Mouse (Mus musculus) erythroid progenitor cell, adult 5-6 weeks (primary cell): Measurements from ENCODE around the gene Crtc2. TPM values are rescaled to one million over a fixed set of nuclear protein-coding genes. Genes with fewer than 3 reads are reported as not detected.
"Not testable (repeated sequence)": the region's sequence is repeated elsewhere in the genome, so short reads cannot be mapped to it uniquely, and the experiment has no call there.

Source experiments
- ATAC-seq: replicated peaks from 2 replicates; pipeline ENCODE4 v1.8.0; 2016; ENCODE audit warnings: moderate number of reproducible peaks, mild to moderate bottlenecking, moderate TSS enrichment, inconsistent platforms; ENCODE audit not compliant: poor library complexity, low FRiP score, severe bottlenecking
- total RNA-seq, 2 experiments: library from RNA; stranded (forward) in 1 of 2; stranded (reverse) in 1 of 2; fragments of 150-400 nt in 1 of 2; fragments of 186-747, 209-891 nt in 1 of 2; gene quantifications; 2 replicates each; pipeline versions ENCODE4 v1.2.3 to v1.2.4; 2015 to 2017; ENCODE audit warnings: low replicate concordance in 2 of 2

Gene Crtc2
- total RNA-seq, 2 experiments from 2014 or later = 14.3 to 16.5 TPM

DNA sequence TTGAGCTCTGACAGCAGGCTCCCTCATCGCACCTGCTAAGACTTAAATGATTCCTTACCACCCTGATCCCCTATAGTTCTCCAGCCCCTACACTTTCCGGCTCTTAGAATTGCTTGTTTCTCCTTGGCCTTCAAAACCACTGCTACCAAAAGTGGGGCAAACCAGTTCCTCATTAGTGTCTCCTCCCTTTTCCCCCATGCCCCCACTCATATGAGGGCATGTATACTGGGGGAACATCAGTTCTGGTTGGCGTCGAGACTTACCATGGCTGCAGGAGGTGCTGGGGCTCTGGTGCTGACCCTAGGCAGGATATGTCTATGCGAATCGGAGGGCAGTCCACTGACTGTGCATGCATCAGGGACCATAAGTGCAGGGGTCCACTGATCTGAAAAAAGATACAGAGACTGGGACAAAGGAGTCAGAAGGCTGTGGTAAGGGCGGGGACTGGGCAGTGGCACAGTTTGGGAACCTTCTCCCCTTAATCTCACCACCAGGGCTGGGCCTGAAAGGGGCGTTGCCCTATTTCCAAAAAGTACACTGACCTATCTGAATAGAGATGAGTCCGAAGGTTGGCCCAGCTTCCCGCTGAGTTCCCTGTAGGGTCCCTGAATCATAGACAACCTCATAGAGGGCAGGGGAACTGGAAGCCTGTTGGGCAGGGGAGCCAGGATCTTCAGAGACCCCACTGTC is 12.1 kb upstream of the Crtc2 start:
- ATAC-seq = peak; percentile 55; the same call in 1 of the 2 replicates

DNA sequence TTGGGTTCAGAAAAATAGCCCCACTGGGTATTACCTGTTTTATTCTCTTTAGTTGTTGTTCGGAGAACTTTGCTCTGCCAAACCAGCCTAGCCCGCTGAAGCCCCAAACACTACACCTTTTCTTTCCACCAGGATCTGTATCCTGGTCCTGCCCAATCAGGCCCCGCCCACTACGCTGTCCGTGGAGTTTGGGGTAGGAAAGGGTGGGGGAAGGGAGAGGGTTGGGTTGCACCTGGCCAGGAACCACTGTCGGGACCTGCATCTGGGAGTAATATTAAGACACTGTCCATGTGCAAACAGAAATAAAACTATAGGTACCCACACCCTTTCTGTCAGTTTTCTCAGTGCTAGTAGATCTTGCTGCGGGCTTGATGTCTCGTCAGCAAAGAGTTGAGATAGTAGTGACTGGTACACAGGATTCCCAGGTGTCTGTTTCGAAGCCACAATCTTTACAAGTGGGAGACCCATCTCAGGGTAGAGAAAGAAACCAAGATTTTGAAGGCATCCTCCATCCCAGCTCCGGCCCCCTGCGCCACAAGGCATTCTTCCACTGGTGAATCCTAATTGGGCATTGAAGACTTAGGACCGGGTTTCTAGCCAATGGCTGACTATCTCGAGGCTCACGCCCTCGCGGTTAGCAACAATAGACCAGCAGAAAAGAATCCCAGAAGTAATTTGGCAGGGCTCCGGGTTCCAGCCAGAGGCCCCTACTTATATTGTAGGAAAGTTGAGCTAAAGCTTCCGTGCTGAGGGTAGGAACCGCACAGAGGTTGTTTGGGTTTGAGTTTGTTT is 10.8 kb upstream of the Crtc2 start, which contains the start of gene Creb3l4:
TSS of gene Creb3l4 (minus strand) at position 529 of the 792 bp plus-strand sequence.
- no peak for ATAC-seq

DNA sequence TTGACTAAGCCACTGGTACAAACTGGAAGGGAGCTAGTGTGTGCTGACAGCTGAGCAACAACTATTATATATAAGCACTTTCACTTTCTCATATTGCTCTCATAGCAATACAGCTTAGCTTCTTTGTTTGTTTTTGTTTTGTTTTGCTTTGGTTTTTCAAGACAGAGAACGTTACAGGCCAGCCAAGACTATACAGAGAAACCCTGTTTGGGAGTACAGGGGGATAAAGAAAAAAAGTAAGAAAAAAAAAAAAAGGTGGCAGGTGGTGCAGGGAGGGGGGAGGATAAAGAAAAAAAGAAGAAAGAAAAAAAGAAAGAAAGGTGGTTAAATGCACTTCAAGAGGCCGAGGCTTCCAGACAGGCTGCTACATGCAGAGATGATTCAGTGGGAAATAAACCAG is 8.6 kb upstream of the Crtc2 start:
- no peak for ATAC-seq

DNA sequence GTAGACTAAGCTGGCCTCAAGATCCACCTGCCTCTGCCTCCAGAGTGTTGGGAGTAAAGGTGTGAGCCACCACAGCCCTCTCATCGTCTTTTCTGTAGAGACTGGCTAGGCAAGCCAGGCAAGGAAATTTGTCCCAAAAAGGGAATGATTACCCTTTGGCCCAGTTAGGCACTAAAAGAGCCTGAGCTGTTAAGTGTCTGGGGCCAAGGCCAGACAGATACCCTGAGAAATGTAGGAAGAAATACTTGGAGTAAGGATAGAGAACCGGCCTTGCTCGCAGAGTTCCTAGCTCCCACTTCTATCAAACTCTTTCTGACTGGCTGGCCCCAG is 6.4 kb upstream of the Crtc2 start:
- ATAC-seq = peak; percentile 48

DNA sequence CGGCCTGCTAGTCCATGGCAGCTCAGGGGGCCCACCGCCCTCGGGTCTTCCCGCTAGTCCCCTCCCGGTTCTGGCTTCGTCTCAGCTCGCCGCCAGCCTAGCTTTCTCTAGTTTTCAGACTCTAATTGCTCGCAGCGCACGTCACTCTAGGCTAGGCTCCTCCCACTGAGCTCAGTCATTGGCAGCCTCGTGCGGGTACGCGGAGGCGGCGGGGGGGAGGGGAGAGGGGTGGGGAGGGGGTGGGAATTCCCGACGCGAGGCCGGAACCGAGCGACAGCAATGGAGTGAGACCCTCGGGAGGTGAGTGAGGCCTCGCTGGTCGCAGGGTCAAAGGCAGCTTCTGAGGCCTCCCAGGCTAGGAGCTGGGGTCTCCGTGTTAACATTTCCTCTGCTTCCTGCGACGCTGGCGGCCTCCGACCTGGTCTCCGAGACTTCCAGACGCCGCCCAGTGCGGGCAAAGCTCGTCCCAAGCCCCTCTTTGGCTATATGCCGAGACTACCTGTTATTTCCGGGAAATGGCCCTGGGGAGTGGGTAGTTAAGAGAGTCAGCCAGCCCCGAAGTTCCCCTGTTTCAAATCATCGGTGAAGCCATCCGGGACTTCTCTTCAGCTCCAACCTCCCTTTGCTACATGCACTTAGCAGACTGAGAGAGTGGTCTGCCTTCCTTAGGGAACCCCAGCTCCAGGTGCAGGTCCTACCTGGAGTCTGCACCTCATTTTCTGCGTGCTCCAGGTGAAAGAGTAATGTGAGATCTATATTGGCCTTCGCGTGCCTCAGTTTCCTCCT is 5.8 kb upstream of the Crtc2 start, which contains the start of gene Slc39a1:
TSS of gene Slc39a1 (plus strand) at position 213 of the 786 bp plus-strand sequence.
- ATAC-seq = peak; percentile 95

DNA sequence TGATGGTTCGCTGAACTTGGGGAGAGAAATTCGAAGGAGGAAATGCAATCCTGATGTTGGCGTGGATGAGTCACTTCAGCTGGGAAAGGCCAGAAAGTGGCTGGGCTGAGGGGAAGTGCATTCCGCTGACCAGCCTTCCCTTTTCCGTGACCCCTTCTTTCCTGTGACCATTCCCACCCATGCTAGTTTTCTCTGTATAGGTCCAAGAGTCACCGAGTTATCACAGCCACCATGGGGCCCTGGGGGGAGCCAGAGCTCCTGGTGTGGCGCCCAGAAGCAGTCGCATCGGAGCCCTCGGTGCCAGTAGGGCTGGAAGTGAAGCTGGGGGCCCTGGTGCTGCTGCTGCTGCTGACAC is 5.2 kb upstream of the Crtc2 start:
- no peak for ATAC-seq

DNA sequence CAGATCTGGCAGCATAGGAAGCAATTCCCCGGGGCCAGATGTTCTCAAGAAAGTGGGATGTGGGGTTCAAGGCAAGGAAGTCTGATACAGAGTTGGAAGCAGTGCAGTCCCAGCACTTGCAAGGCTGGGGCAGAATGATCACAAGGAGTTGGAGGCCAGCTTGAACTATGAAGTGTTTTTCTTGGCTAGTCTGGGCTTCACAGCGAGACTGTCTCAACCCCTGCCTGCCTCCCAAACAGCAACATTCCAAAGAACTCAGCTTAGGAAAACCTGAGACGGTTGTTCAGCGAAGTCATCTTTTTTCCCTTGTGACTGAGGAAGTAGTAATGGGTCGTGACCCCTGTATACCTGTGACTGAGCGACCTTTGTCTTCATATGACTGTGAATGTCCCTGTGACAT is 3.2 kb upstream of the Crtc2 start:
- no peak for ATAC-seq

DNA sequence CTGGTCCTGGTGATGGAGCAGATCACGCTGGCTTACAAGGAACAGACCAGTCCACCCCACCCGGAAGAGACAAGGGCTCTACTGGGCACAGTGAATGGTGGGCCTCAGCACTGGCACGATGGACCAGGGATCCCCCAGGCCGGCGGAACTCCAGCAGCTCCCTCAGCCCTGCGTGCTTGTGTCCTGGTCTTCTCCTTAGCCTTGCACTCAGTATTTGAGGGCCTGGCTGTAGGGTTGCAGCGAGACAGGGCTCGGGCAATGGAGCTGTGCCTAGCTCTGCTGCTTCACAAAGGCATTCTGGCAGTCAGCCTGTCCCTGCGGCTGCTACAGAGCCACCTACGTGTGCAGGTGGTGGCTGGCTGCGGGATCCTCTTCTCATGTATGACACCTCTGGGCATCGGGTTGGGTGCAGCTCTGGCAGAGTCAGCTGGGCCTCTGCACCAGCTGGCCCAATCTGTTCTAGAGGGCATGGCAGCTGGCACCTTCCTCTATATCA is 2.2 kb upstream of the Crtc2 start:
- ATAC-seq = not testable (repeated sequence)

DNA sequence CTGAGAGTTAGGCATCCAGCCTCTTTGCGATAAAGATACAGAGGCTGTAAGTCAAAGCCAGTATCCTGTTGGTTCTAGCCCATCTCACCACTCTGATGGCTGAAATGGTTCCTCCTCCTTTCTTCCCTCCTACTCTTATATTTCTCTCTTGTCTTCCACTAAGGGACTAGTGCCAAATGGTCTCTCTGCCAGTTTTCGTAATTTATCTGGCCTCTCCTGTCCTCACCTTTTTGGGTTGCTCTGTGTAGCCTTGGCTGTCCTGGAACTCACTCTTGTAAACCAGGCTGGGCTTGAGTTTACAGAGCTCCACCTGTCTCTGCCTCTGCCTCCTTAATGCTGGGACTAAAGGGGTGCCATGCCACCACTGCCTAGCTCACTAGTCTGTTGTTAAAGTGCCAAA is 1.3 kb upstream of the Crtc2 start:
- not testable (repeated sequence) for ATAC-seq

DNA sequence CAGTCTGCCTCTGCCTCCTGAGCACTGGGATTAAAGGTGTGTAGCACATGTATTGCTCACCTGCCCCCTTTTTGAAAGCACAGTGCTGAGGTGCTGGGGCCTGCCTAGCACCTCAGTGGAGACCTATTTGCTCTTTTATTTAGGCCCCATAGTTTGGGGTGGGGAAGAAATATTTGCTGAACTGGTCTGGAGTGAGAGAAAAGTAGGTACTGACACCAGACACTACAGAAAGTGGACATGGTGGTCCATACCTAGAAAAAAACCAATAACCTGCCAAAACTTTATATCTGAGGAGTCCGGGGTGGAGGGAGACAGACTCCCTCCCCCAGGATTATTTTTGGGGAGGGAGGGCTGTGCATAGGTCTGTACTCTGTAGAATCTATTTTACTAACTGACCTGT is 789 bp upstream of the Crtc2 start:
- not testable (repeated sequence) for ATAC-seq

DNA sequence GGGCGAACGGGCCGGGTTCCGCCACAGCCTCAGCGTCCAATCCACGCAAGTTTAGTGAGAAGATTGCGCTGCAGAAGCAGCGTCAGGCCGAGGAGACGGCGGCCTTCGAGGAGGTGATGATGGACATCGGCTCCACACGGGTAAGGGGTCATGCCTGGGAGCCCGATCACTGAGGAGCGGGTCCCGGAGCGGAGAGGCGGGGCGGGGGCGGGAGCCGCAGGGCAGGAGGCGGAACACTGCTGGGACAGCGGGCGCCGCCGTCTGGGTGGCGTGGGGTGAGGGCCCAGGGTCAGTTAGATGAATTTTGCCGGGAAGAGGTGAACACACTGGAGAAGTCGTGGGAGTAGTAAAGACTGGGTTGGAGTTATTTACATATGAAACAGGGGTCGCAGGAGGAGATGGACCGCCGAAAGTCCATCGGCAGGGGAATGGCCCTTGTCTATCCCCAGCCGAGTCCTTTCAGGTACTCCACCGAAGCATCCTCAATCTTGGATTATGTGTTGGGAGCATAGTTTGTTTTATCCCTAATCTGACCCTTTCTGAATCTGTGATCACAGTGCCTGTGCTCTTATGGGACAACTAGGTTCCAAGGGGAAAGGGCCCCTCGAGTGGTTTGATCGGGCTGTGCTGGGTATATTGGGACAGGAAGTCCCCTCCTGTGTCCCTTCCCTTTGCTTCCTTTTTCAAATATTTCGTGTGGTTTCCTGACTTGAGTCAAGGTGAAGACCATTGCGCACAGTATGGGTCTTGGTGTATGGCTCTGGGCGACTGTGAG is 643 bp downstream of the Crtc2 start:
- peak; percentile 60 for ATAC-seq

DNA sequence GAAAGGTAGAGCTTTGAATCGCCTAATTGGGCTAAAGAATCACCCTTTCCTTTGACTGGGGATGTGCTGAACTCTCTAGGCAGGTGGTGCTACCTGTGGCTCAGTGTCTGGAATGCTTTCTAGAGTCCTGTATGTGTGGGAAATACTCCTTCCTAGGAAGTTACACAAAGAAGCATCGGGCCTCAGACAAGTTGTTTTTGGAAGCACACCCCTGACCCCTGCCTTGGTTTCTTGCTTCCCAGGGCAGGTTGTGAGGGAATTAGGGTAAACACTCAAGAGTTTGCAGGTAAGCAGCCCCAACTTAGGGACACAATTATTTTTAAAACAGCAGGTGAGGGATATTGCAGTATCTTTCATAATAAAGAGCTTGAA is 1.2 kb downstream of the Crtc2 start:
- no peak for ATAC-seq

DNA sequence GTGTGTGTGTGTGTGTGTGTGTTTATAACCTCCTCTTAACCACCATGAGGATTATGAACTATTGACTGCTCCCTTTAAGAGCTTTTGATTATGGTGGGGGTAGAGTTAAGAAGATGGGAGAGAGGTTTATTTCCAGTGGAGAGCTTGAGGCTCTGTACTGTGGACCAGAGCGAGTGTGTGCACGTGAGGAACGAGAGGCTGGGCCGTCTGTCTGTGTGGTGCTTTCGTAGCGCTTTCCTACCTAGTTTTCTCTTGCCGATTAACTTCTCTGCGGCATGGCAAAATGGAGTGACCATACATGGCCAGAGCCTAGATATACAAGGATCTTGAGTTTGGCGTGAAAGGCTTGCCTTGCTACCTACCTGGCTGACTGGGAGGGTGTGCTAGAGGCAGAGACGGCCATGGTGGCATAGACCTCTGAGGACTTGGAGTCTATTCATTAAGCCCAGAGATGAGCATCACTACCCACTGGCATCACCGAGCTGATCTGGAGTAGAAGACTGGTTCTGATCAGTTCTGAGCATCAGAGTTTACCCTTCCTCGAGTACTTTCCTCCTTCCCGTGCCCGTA is 1.9 kb downstream of the Crtc2 start:
- ATAC-seq = no peak

DNA sequence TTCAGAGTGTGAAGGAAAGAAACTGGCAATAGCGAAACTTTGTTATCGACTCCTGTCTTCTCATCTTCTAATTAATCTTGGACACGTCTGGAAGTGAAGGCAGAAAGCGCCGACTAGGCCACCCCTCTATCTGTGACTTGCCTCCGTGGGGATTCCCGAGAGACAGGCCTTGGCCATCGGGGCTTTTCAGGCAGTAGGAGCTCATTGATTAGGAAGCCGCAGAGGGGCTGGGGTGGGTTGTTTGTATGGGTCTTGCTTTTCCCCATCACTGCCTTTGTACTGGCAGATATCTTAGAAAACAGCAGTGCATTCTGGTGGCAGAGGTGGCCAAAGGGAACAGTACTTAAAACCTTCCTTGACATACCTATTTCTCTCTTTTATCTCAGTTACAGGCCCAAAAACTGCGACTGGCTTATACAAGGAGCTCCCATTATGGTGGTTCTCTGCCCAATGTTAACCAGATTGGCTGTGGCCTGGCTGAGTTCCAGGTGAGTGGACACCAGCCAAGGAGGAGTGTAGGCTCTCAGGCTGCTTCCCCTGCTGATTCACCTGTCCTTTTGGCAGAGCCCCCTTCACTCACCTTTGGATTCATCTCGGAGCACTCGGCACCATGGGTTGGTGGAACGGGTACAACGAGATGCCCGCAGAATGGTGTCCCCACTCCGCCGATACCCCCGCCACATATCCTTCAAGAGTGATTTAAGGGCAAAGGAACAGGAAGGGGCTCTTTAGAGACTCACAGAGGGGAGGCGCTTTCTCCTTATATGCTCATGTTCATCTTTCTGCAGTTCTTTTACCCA is 3.0 kb downstream of the Crtc2 start:
- no peak for ATAC-seq

DNA sequence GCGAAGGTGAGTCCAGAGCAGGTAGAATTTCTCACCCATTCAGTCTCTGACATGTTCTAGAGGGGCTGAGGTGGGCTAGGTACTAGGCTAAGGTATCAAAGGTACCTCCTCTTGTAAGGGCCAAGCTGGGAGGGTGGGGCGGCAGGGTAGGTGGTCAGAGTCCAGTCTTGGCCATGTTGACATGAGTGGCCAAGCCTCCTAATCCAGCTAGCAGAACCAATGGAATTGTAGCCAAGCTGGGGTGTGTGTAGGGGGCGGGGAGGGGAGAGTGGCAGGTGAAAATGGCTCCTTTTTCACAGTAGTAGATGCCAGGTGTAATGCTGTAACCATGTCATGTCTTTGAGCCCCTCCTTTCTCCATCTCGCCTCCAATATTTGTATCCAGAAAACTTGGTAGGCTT is 4.6 kb downstream of the Crtc2 start:
- ATAC-seq = no peak

DNA sequence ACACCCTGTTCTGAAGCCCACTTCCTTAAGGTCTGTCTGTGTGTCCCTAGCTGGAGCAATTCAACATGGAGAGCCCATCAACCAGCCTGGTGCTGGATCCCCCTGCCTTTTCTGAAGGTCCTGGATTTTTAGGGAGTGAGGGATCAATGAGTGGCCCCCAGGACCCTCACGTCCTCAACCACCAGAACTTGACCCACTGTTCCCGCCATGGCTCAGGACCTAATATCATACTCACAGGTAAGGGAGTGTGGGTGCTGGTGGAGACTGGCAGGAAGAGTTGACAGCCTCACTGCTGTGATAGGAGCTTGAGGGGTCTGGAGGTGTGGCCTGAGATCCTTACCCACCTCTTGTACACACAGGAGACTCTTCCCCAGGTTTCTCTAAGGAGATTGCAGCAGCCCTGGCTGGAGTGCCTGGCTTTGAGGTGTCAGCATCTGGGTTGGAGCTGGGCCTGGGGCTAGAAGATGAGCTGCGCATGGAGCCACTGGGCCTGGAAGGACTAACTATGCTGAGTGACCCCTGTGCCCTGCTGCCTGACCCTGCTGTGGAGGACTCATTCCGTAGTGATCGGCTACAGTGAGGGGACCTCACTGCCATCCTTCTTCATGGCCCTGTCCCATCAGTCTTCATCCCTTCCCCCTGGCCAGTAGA is 9.3 kb downstream of the Crtc2 start:
- no peak for ATAC-seq

DNA sequence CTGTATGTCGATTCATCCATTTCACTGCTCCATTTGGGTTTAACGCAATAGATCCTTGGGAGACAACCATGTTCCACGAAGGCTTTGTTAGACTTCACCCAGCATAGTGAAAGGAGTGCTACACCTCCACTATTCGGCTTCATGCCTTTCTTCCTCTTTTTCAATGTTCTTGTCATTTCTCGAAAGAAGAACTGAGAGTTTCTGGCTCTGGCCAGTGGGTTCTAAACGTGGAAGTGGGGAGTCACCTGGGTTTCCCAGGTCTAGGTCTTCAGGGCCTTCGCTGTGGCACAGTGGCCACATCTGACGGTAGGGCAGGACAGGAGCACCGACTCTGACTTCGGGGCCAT is 10.7 kb downstream of the Crtc2 start:
- no peak for ATAC-seq
